Mouse (Mus musculus) v-Abl transformed pro-B cells (cell line): ENCODE measurements at regions not wholly inside any gene's neighbourhood (a gene's known extent, or its start where the extent isn't known, plus 50 kb on each side); places are given as distances from the start of the nearest gene placed in this dataset.

Experiments
- in situ Hi-C, 2 experiments: fragments of 400-800 bp; cut with MboI; formaldehyde crosslinking; loops; one replicate each; pipeline ENCODE4 v1.15.1; 2025; ENCODE audit not compliant: unreplicated experiment in 2 of 2

GRCm38 (mm10) chr6:100176914-100177560 lies 110.2 kb downstream of the Rybp start:
- in situ Hi-C loops: no loop called here

GRCm38 (mm10) chr6:100170711-100171348 lies 116.5 kb downstream of the Rybp start:
- in situ Hi-C loops: no loop called here

- in situ Hi-C loops: loop anchor here in 1 of 2 experiments (10.0 kb wide), 1 partner anchor 117 kb away; the partner anchor contains the start of gene Rybp
Measured at GRCm38 (mm10) chr6:100167321-100167720, 120.0 kb downstream of the Rybp start.

DNA sequence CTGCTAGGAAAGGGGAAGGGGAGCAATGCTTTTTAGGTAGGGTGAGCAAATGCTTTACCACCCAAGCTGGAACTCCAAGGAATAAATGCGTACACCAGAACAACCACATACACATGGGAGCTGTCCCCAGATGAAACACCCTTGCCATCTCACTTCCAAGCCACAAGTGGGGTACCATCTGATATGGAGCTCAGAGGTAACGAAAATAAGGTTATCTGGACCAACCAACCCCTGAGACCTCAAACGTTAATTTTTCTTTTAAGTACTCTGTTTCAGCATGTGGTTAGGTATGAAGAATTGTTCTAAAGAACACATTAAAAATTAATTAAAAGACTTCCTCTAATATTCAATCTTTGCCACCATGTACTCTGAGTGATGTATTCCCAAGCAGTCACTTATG lies 121.5 kb downstream of the Rybp start:
- in situ Hi-C loops: loop anchor here in 1 of 2 experiments (10.0 kb wide), 1 partner anchor 119 kb away; the partner anchor contains the start of gene Rybp

- in situ Hi-C loops: loop anchor here (5.0 to 10.0 kb wide), 2 partner anchors 118 to 121 kb away; partner anchors contain the start of gene Rybp (in 1 of the 2)
Measured at GRCm38 (mm10) chr6:100164162-100164561, 123.1 kb downstream of the Rybp start.

GRCm38 (mm10) chr6:100163814-100164130 lies 123.5 kb downstream of the Rybp start:
- in situ Hi-C loops: loop anchor here (5.0 to 10.0 kb wide), 2 partner anchors 119 to 121 kb away; partner anchors contain the start of gene Rybp (in 1 of the 2)

GRCm38 (mm10) chr6:100162961-100163813 lies 124.1 kb downstream of the Rybp start:
- in situ Hi-C loops: loop anchor here (5.0 to 10.0 kb wide), 2 partner anchors 119 to 122 kb away; partner anchors contain the start of gene Rybp (in 1 of the 2)

GRCm38 (mm10) chr6:100160670-100161069 lies 126.6 kb downstream of the Rybp start:
- in situ Hi-C loops: loop anchor here (5.0 to 10.0 kb wide), 2 partner anchors 122 to 124 kb away; partner anchors contain the start of gene Rybp (in 1 of the 2)

DNA sequence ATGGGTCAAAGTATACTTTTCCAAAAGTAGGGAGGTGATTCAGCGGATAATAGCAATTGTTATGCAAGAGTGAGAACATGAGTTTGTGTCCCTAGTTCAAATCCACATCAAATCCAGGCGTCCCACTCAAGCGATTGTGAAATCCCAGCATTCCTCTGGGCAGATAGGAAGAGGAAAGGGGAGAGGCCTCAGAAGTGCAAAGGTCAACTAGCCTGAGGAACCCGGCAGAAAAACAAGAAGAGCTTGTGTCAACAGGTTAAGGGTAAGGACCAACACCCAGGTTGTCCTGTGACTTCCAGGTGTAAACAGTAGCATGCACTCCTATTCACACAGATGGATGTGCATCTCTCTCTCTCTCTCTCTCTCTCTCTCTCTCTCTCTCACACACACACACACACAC lies 127.5 kb downstream of the Rybp start:
- in situ Hi-C loops: loop anchor here (5.0 to 10.0 kb wide), 2 partner anchors 122 to 125 kb away; partner anchors contain the start of gene Rybp (in 1 of the 2)

GRCm38 (mm10) chr6:100159246-100159645 lies 128.0 kb downstream of the Rybp start:
- in situ Hi-C loops: no loop called here

DNA sequence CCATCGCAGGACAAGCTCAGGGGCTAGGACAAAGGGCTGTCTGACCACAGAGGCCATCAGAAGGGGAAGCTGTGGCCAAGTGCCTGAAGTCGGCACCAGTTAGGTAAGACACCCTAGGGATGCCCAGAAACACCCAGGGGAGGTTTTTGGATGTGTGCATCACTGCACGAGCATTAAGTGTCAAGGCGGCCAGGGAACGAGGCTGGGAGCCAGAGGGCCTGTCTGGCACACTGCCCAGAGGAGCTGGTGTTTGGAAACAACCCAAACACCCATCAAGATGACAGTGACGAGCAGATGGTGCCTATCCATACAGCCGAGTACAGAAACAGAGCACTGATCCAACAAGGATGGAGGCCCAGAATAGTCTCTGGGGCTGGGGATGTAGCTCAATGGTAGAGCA lies 130.0 kb downstream of the Rybp start:
- in situ Hi-C loops: no loop called here

DNA sequence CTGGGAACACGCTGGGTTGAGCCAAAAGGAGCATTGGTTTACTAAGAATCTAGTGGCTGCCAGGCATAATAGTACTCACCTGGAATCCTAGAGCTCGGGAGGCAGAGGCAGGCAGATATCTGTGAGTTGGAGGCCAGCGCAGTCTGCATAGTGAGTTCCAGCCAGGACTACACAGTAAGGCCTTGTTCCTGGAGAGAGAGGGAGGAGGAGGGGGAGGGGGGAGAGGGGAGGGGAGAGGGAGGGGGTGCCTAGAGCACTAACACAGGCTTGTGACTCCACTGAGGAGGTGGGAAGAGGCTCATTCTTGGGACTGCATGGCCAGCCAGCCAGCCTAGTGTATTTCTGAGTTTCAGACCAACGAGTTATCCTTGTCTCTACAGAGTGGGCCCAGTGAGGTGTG lies 131.1 kb downstream of the Rybp start:
- in situ Hi-C loops: no loop called here

DNA sequence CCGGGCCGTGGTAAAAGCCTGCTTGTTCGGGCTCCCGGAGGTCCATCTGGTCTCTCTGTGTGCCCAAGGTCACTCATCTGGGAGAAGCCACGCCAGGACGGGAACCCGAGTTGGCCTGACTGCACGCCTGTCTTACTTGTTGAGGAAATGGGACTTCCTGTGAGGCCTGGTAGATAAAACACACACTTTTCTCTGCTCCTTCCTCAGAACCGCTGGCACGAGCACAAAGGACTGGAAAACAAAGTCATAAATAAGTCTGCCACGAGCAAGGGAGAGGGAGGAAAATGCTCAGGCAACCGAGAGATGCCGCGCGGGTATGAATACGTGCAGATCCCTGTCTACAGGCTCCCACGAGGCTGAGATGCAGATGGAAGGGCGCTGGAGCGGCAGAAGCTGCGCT lies 131.6 kb downstream of the Rybp start:
- in situ Hi-C loops: no loop called here

DNA sequence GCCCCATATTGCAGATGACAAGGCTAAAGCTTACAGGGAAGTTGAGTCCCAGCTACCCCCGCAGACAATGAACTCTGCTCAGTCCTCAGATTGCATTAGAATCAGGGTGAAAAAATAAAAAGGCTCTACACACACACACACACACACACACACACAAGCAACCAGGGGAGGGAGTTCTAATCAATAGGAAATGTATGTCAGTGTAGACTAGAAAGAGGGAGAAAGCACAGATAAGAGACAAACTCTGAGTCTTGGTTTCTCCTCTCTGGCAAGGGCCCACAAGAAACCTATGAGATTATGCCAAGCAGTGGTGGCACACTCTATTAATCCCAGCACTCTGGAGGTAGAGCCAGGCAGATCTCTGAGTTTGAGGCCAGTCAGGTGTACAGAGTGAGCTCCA lies 135.8 kb downstream of the Rybp start:
- in situ Hi-C loops: no loop called here

DNA sequence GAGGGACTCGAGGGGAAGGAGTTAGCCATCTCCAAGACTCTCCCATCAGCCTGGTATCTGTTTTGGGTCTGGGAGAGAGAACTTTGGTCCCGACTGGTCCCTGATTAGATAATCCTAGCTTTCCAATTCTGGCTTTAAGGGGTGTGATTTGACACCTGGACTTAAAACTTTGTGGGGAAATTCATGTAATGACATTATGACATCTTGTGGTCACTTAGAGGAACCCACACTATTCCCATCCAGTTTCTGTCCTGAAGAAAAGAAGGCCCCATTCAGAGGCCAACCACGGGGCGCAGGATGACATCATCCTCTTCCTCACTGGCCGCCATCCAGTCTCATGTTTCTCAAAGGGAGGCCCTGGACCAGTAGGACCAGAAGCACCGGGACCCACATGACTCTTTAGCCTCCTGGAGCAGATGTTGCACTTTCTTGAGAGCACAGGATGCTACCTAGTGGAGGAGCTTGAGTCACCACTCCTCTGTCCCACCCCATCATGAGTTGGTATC lies 136.5 kb downstream of the Rybp start:
- in situ Hi-C loops: no loop called here

GRCm38 (mm10) chr6:100149458-100149852 lies 137.8 kb downstream of the Rybp start:
- in situ Hi-C loops: no loop called here

DNA sequence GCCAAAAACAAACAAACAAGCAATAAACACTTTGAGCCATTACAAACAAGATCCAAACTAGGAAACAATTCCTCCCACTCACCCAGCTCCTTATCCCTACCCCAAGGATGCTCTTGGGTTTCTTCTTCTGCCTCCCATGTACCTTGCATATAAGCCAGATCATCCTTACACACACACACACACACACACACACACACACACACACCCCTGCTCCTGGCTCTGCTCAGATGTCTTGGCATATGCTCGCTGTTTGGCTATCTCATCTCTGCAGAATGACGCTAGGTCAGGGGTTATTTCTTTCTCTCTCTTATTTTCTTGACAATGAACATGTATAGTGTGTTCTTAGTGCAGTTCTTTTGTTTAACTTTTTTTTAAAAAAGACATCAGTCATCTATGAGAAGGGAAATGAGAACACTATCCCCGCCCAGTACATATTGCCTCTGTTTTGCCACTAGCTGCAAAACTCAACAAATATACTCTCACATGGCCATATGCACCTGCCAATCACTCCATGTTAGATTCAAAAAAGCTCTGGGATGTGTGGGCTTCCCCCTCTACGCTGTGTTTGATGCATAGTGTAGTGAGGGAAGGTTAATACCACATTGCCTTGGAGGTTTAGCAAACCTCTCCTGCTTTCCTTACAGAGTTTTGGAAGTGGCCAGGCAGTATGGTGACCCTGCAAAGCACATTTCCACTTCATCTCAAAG lies 138.4 kb downstream of the Rybp start:
- in situ Hi-C loops: no loop called here

GRCm38 (mm10) chr6:100146360-100146935 lies 140.8 kb downstream of the Rybp start:
- in situ Hi-C loops: no loop called here

GRCm38 (mm10) chr6:100145869-100146268 lies 141.4 kb downstream of the Rybp start:
- in situ Hi-C loops: no loop called here
